Mouse (Mus musculus) midbrain, embryonic 16.5 days (tissue): Measurements from ENCODE around the gene Hba-a2. TPM values are rescaled to one million over a fixed set of nuclear protein-coding genes. Genes with fewer than 3 reads are reported as not detected.
"Not testable (repeated sequence)": the region's sequence is repeated elsewhere in the genome, so short reads cannot be mapped to it uniquely, and the experiment has no call there.

Experiments
- ATAC-seq: fragments of 200-750 bp; cut with Nextera tagmentation; 2 replicates; pipeline ENCODE4 v1.8.0; 2017; ENCODE audit warnings: moderate TSS enrichment
- H3K27ac ChIP-seq: fragments of 300-500 bp; sonication (generic); 2 replicates; pipeline ENCODE4 v1.5.1; 2014; ENCODE audit warnings: mild to moderate bottlenecking, low read length, mixed read lengths
- H3K27me3 ChIP-seq: fragments of 300-500 bp; sonication (generic); 2 replicates; pipeline ENCODE4 v1.6.1; 2014; ENCODE audit warnings: low read depth, low read length, mixed read lengths; ENCODE audit not compliant: control insufficient read depth, insufficient read depth
- H3K36me3 ChIP-seq: fragments of 300-500 bp; sonication (generic); 2 replicates; pipeline ENCODE4 v1.6.1; 2014; ENCODE audit warnings: mild to moderate bottlenecking, low read length, moderate library complexity, mixed read lengths; ENCODE audit not compliant: control insufficient read depth, insufficient read depth
- H3K4me1 ChIP-seq: fragments of 300-500 bp; sonication (generic); 2 replicates; pipeline ENCODE4 v1.6.1; 2014; ENCODE audit warnings: mild to moderate bottlenecking, low read length, mixed read lengths; ENCODE audit not compliant: control insufficient read depth, insufficient read depth
- H3K4me2 ChIP-seq: fragments of 300-500 bp; sonication (generic); 2 replicates; pipeline ENCODE4 v1.6.1; 2014; ENCODE audit warnings: mild to moderate bottlenecking, low read length, mixed read lengths
- H3K4me3 ChIP-seq: fragments of 300-500 bp; sonication (generic); 2 replicates; pipeline ENCODE4 v1.5.1; 2014; ENCODE audit warnings: low read depth, mild to moderate bottlenecking, low read length, moderate library complexity, mixed read lengths
- H3K9ac ChIP-seq: fragments of 300-500 bp; sonication (generic); 2 replicates; pipeline ENCODE4 v1.6.1; 2014; ENCODE audit warnings: low read depth, low read length, mixed read lengths
- H3K9me3 ChIP-seq: fragments of 300-500 bp; sonication (generic); replicated peaks from 2 replicates; pipeline ENCODE4 v1.6.1; 2014; ENCODE audit warnings: mild to moderate bottlenecking, low read length, mixed read lengths; ENCODE audit not compliant: control insufficient read depth, poor library complexity, severe bottlenecking
- WGBS: fragments of 180-500 bp; shearing (Covaris S2); extraction: QIAGEN DNeasy Blood & Tissue Kit; methylation state at CpG from one replicate; pipeline ENCODE4 v1.1.7; 2014; 5-methylcytosine and 5-hydroxymethylcytosine counted together
- polyA plus RNA-seq: library from polyadenylated mRNA; unstranded; fragments of >200 nt; fragmentation: Nextera tagmentation; extraction: Ambion mirVana; gene quantifications from 2 replicates; pipeline ENCODE4 v1.2.1, GENCODE M21; 2015

Gene Hba-a2
- polyA plus RNA-seq, 1 experiment from 2014 or later = 5,737 TPM

GRCm38 (mm10) chr11:32277736-32278457 lies 18.4 kb upstream of the Hba-a2 start:
- H3K9me3 ChIP-seq = no peaks in the 10 kb centered on the region
- H3K4me3 ChIP-seq = no peak overlapping the region
- no peak overlapping the region for H3K9ac ChIP-seq
- no peaks in the 10 kb centered on the region for H3K4me1 ChIP-seq
- H3K27ac ChIP-seq = no peak overlapping the region
- no peaks in the 10 kb centered on the region for H3K27me3 ChIP-seq
- ATAC-seq = no peak
- WGBS = 75% methylated on average over 21 of the region's 21 CpGs
- no peaks in the 10 kb centered on the region for H3K36me3 ChIP-seq
- H3K4me2 ChIP-seq = no peak overlapping the region

- 85% methylated on average over 12 of the region's 12 CpGs for WGBS
- no peaks in the 10 kb centered on the region for H3K27me3 ChIP-seq
- ATAC-seq = no peak
- H3K4me2 ChIP-seq = no peak overlapping the region
- H3K9ac ChIP-seq = no peak overlapping the region
- no peak overlapping the region for H3K27ac ChIP-seq
- no peaks in the 10 kb centered on the region for H3K36me3 ChIP-seq
- H3K4me3 ChIP-seq = no peak overlapping the region
- H3K4me1 ChIP-seq = no peaks in the 10 kb centered on the region
- no peaks in the 10 kb centered on the region for H3K9me3 ChIP-seq
These were observed 17.8 kb upstream of the Hba-a2 start for GRCm38 (mm10) chr11:32278458-32278957.

- Histone ChIP-seq H3K9me3 (no peaks in the 10 kb centered on the region), H3K36me3 (no peaks in the 10 kb centered on the region), H3K4me2 (no peak overlapping the region), H3K27me3 (no peaks in the 10 kb centered on the region), H3K9ac (no peak overlapping the region), H3K4me1 (no peaks in the 10 kb centered on the region), H3K27ac (no peak overlapping the region), H3K4me3 (no peak overlapping the region)
- 79% methylated on average over 2 of the region's 2 CpGs for WGBS
- no peak for ATAC-seq
These were observed 15.6 kb upstream of the Hba-a2 start for GRCm38 (mm10) chr11:32280646-32281045.

GRCm38 (mm10) chr11:32281416-32282144 lies 14.7 kb upstream of the Hba-a2 start:
- H3K9ac ChIP-seq = no peak overlapping the region
- H3K27me3 ChIP-seq = no peaks in the 10 kb centered on the region
- H3K27ac ChIP-seq = no peak overlapping the region
- H3K4me3 ChIP-seq = no peak overlapping the region
- H3K9me3 ChIP-seq = no peaks in the 10 kb centered on the region
- WGBS = 68% methylated on average over 1 of the region's 1 CpGs
- no peaks in the 10 kb centered on the region for H3K36me3 ChIP-seq
- H3K4me2 ChIP-seq = no peak overlapping the region
- no peaks in the 10 kb centered on the region for H3K4me1 ChIP-seq
- ATAC-seq = no peak

GRCm38 (mm10) chr11:32283091-32283777 lies 13.1 kb upstream of the Hba-a2 start, which contains the start of gene Hba-a1:
TSS of gene Hba-a1 (plus strand) at chr11:32283511.
- not testable (repeated sequence) for H3K4me3 ChIP-seq, H3K4me2 ChIP-seq, ATAC-seq, H3K27ac ChIP-seq, H3K27me3 ChIP-seq, H3K36me3 ChIP-seq, H3K9ac ChIP-seq, H3K4me1 ChIP-seq, H3K9me3 ChIP-seq
- WGBS = 29% methylated on average over 1 of the region's 5 CpGs

GRCm38 (mm10) chr11:32284582-32284981 lies 11.7 kb upstream of the Hba-a2 start:
- H3K36me3 ChIP-seq, ATAC-seq: not testable (repeated sequence)
- 61% methylated on average over 2 of the region's 2 CpGs for WGBS

GRCm38 (mm10) chr11:32285031-32285775 lies 11.1 kb upstream of the Hba-a2 start:
- no peak for ATAC-seq
- Histone ChIP-seq H3K4me1 (no peaks in the 10 kb centered on the region), H3K9ac (no peak overlapping the region), H3K27ac (no peak overlapping the region), H3K4me3 (no peak overlapping the region), H3K27me3 (no peaks in the 10 kb centered on the region), H3K4me2 (no peak overlapping the region), H3K36me3 (no peaks in the 10 kb centered on the region), H3K9me3 (no peaks in the 10 kb centered on the region)
- 90% methylated on average over 7 of the region's 7 CpGs for WGBS

More at GRCm38 (mm10) chr11:32284582-32284981, 11.7 kb upstream of the Hba-a2 start:
- not testable (repeated sequence) for H3K27me3 ChIP-seq, H3K27ac ChIP-seq, H3K9me3 ChIP-seq, H3K4me1 ChIP-seq, H3K4me3 ChIP-seq, H3K4me2 ChIP-seq, H3K9ac ChIP-seq

GRCm38 (mm10) chr11:32285887-32286286 lies 10.4 kb upstream of the Hba-a2 start:
- not testable (repeated sequence) for H3K4me3 ChIP-seq, H3K27ac ChIP-seq, H3K36me3 ChIP-seq, H3K9ac ChIP-seq, H3K4me1 ChIP-seq, H3K27me3 ChIP-seq, H3K9me3 ChIP-seq, ATAC-seq, H3K4me2 ChIP-seq
